Mouse (Mus musculus): ENCODE results near the gene Nfia.

GRCm38 (mm10) chr4:98086976-98087375 lies 314.4 kb downstream of the Nfia start:
- TF ChIP-seq CTCF (conservative IDR thresholded peaks at IDR 0.05; ENCODE audit: low read length) (no peak), POU5F1 (IDR thresholded peaks at IDR 0.05; ENCODE audit: borderline replicate concordance, low read length) (no peak), NANOG (IDR thresholded peaks at IDR 0.05; ENCODE audit: borderline replicate concordance, low read length) (no peak)
